Mouse (Mus musculus) common myeloid progenitor, adult 5-6 weeks (primary cell): ENCODE data around the gene Terf2. TPM values are rescaled to one million over a fixed set of nuclear protein-coding genes. Genes with fewer than 3 reads are reported as not detected.
"Not testable (repeated sequence)": the region's sequence is repeated elsewhere in the genome, so short reads cannot be mapped to it uniquely, and the experiment has no call there.

Experiments
- ATAC-seq: replicated peaks from 2 replicates; pipeline ENCODE4 v1.8.0; 2016; ENCODE audit warnings: low read depth, mild to moderate bottlenecking, moderate TSS enrichment, inconsistent platforms; ENCODE audit not compliant: poor library complexity, severe bottlenecking
- total RNA-seq: library from RNA; stranded (forward); fragments of 200-1000, 187-1606 nt; gene quantifications from 2 replicates; pipeline ENCODE4 v1.2.3, GENCODE M21; 2017

The Terf2 gene
- total RNA-seq, 1 experiment from 2014 or later, result 37.2 TPM

DNA sequence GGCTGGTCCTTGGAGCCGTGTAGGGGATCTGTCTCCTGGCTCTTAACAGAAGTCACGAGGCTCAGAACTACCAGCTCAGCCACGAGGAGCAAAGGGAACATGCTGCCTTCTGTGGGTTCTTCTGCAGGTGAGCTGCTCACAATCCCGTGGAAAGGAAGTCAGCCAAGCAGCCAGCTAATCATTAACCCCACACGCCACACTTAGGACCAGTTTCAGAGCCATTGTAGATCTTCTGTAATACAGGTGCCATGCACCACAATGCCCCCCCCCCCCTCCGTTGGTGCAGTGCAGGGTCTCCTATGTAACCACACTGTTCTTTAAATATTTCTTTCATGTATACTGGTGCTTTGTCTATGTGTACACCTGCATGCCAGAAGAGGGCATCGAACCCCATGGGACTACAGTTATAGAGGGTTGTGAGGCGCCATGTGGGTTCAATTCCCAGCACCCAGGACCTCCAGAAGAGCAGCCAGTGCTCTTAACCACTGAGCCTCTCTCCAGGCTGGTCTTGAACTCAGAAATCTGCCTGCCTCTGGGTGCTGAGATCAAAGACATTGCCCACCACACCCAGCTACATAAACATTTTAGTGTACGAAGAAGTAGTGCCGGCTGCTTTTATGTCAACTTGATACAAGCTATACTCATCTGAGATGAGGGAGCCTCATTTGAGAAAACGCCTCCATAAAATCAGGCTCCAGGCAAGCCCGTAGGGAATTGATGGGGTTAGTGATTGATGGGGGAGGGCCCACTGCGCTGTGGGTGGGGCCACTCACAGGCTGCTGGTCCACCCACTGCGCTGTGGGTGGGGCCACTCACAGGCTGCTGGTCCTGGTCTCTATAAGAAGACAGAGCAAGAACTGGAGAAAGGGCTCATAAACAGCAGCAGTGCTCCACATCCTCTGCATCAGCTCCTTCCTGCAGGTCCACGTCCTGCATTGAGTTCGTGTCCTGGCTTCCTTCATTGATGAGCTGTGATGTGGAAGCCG is 30.5 kb downstream of the Terf2 start, which contains the start of gene Tmed6:
Tmed6 (minus strand) TSS at position 134 of the 986 bp plus-strand sequence.
- ATAC-seq, result peak; percentile 82

GRCm38 (mm10) chr8:107062613-107063012 is 33.7 kb downstream of the Terf2 start:
- ATAC-seq, result no peak

DNA sequence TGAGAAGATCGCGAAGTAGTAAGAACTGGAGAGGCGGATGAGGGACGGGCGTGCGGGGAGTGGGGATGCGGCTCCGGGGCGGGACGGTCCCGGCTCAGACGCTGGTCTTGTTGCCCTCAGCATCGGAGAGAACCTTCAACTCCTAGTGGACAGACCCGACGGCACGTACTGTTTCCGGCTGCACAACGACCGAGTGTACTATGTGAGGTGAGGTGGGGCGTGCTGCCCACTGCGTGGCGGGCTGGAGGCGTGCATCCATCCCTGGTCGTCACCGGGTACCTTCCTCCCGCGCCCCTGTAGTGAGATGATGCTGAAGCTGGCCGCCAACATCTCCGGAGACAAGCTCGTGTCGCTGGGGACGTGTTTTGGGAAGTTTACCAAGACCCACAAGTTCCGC is 39.4 kb downstream of the Terf2 start:
- ATAC-seq, result peak; percentile 61

DNA sequence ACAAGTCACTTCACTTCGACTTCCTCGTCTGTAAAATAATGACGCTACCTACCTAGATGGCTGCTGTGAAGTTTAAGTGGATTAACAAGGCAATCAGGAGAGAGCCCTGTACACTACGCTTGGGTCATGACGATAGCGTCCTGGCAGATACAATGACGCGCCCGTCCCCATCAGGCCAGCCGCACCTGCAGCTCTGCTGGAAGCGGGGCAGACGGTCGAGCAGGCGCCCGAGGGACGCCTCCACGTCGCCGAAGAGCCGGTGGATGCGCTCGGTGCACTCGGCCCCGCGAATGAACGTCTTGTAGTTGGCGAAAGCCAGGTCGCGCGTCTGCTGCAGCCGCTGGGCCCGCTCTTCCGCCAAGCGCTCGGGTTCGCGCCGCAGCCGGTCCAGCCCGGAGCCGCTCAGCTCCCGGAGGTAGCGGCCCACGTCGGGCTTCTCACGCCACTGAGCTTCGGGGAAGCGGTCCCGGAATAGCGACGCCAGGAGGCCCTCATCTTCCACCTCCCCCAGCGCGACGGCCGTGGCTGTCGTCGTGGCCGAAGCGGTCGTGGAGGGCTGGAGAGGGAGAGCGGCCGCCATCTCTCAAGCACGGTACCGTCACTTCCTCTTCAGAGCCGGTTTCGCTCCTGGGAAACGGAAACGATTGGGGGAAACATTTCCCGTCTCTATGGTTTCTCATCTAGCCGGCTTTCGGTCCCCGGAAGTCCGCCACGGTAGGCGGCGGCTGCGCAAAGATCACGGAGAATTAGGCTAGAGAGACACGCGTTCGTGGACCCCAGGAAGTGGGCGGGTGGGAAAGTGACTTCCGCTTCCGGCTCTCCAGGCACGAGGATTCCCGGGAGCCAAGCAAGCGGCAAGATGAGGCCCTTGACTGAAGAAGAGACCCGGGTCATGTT is 40.0 kb downstream of the Terf2 start, which contains the start of the genes Cog8 and Nip7:
Cog8 (minus strand) TSS at position 614 of the 897 bp plus-strand sequence.
Nip7 (plus strand) TSS at position 802 of the 897 bp plus-strand sequence.
- peak; percentile 93 for ATAC-seq

- ATAC-seq, result no peak
Observed at GRCm38 (mm10) chr8:107052046-107052445, 44.3 kb downstream of the Terf2 start.

DNA sequence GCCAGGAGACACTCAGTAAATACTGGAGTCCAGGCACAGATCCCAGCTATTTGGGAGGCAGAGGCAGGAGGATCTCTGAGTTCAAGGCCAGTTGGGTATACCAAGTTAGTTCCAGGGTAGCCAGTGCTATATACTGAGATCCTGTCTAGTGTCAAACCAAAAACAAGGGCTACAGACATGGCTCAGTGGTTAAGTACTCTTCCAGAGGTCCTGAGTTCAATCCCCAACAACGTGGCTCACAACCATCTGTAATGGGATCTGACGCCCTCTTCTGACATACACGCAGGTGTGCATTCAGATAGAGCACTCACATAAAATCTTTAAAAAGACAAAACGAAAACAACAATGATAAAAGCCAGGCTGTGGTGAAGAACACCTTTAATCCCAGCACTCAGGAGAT is 46.9 kb downstream of the Terf2 start:
- ATAC-seq, result no peak

DNA sequence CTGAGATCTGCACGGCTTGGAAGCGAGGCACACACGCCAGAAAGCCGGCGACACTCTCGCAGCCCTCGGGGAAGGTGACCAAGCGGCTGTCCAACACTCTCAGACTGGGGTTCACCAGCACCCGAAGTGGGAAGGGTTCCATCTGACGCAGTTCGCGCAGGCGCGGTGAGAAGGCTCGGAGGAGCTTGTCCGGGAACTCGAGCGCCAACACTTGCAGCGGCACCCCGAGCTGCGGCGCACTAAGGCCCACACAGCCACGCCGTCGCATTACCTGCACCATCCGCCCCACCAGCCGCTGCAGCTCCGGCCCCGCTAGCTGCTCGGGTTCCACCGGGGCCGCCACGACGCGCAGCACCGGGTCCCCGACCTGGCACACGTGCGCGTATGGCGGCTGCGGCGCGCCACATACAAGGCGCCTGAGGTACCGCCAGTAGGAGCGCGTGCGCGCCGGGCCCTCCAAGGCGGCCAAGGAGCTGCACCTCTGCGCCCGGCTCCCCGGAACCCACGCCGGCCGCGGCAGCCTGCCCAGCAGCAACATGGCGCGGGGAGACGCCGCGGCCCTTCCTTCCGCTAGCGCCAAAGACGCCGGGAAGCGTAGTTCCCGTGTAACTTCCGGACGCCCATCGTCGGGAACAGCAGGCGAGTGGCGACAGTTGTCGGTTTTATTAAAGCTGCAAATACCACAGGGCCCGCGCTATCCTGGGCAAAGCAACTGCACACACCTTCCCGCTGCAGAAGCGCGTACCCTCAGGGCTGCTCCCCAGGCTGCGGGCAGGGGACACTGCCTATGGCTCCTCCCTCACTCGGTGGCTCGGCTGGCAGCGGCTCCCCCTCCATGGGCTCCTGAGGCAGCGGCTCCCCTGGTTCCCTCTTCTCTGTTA is 48.0 kb downstream of the Terf2 start, which contains the start of gene Pdf:
Pdf (minus strand) TSS at position 554 of the 881 bp plus-strand sequence.
- peak; percentile 85 for ATAC-seq

DNA sequence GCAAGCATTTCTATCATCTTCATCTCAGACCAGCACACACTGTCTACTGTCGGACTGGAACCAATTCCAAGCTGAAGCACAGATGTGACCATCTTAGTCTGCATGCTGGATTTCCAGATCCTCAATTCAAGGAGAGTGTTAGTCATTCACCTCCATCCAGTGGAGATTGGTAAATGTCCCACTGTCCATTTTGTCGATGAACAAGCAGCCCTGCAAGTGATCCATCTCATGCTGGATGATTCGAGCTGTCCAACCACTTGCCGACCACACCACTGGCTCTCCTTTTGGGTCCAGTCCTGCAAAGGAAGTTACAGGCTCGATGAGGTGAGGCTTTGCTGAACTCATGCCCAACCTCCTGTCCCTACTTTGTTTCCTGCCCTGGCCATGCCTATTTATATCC is 49.4 kb downstream of the Terf2 start:
- ATAC-seq, result no peak

DNA sequence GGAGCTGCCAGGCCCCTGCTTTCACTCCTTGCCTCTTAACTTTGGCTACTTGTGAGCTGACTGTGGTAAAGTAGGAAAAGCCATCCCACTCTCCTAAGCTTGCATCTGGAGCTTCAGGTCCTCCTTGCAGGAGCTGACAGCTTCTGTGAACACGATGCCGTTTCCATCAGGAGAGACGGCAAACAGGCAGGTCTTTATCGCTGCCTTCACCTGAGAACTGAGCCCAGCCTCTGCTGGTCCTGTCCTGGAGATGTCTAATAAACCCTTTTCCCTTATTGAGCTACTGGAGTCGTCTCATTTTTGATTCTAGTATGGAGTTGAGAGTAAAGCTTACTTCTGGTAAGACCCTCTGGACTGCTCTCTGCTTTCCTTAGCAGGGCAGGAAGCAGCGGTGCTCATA is 50.9 kb downstream of the Terf2 start:
- ATAC-seq, result no peak

DNA sequence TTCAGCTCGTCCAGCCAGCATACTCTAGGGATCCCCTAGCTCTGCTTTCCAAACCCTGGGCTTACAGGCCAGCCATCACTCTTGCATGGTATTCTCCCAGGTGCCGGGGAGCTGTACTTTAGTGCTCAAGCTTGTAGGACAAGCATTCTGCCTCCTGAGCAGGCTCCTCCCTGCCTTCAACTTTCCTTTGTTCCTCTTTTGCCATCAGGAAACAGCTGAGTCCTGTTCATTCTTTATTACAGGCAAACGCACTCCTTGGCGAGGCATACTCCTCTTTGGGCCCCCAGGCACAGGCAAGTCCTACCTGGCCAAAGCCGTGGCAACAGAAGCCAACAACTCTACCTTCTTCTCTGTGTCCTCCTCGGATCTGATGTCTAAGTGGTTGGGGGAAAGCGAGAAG is 55.7 kb downstream of the Terf2 start:
- ATAC-seq, result peak; percentile 62

DNA sequence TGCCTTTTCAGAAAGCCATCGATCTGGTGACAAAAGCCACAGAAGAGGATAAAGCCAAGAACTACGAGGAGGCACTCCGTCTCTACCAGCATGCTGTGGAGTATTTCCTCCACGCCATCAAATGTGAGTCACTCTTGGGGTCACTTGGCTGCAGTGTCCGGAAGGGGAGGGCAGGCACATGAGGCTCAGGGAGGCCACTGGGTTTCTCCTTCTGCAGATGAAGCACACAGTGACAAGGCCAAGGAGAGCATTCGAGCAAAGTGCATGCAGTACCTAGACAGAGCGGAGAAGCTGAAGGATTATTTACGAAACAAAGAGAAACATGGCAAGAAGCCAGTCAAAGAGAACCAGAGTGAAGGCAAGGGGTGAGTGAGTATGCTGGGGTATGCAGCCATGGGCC is 59.7 kb downstream of the Terf2 start:
- no peak for ATAC-seq

DNA sequence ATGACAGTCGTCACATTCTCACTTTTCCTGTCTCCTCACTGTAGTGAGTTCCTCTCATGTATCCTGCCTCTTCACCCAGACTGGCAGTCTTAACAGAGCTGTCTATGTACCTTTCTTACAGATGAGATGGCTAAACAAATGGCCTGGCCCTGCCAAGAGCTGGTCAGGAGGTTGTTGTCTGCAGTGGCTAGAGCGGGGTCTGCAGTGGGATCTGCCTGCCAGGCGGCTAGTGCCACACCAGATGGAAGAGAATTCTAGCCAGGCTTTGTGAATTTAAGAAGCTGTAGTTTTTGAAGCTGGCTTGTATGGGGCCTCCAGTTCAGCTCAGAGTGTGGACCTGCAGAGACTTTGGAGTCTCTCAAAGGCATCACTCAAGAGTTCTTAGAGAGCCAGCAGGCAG is 60.7 kb downstream of the Terf2 start:
- no peak for ATAC-seq

GRCm38 (mm10) chr8:107033609-107034008 is 62.7 kb downstream of the Terf2 start:
- not testable (repeated sequence) for ATAC-seq

- ATAC-seq, result no peak
Observed at GRCm38 (mm10) chr8:107031577-107032090, 64.7 kb downstream of the Terf2 start.

DNA sequence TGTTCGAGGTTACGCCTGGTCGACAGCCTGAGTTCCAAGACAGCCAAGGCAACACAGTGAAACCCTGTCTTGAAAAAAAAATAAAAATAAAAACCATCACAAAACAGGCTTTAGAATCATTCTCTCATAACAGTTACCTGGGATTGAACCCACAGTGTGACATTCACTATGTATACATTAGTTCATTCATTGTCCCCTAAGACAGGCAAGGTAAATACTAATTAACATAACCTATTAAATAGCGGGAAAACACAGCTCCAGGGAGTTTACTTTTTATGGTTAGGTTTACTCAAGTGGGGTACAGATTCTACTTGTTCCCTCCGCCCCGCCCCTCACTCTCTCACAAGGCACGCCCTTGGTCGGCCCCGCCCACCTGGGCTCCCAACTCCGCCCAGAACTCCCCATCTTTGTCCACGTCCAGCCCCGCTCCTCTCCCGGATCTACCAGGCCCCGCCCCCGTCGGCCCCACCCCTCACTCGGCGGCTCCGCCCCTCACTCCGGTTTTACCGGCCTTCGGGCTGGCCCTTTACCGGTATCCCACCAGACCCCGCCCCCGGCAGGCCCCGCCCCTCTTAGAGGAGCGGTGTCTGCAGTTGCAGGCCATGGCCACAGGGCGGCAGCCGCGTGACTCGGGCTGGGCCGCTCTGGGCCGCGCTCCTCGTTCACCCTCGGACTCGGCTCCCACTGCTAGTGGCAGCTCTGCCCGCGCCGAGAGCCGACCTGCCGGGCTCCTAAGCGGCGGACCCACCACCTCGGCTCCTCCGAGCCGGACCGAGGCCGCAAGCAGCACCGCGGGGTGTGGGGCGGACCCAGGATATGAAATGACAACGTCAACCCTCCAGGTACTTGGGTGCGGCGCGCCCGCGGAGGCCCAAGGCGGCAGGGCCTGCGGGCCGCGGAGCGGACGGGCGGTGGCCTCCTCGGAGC is 65.4 kb downstream of the Terf2 start, which contains the start of gene Vps4a:
Vps4a (plus strand) TSS at position 573 of the 927 bp plus-strand sequence.
- ATAC-seq, result peak; percentile 86

DNA sequence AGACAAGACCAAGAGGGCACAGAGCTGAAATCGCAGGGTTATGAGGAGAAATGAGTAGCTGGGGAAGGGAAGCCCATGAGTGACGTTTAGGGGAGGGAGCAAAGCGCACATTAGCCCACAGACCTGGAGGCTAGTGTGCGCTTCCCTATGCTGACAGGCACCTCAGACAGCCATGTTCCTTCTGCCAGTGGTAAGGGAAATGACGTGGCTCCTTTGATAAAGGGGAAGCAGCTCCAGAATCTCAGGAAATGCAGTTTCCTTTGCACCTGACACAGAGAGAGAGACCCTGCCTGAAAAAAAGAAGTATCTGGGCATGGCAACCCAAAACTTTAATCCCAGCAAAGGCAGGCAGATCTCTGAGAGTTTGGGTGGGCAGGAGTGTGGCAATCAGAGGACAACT is 66.3 kb downstream of the Terf2 start:
- ATAC-seq, result peak; percentile 62

- ATAC-seq, result no peak
Observed at GRCm38 (mm10) chr8:107029310-107029709, 67.0 kb downstream of the Terf2 start.

GRCm38 (mm10) chr8:107023479-107023878 is 72.9 kb downstream of the Terf2 start:
- ATAC-seq, result no peak
